Mouse (Mus musculus): Measurements from ENCODE around the gene Tbc1d22a. TPM values are rescaled to one million over a fixed set of nuclear protein-coding genes. Genes with fewer than 3 reads are reported as not detected.
"Not testable (repeated sequence)": the region's sequence is repeated elsewhere in the genome, so short reads cannot be mapped to it uniquely, and the experiment has no call there.

Gene Tbc1d22a
- total RNA-seq, 1 experiment from 2014 or later = 28.3 TPM

DNA sequence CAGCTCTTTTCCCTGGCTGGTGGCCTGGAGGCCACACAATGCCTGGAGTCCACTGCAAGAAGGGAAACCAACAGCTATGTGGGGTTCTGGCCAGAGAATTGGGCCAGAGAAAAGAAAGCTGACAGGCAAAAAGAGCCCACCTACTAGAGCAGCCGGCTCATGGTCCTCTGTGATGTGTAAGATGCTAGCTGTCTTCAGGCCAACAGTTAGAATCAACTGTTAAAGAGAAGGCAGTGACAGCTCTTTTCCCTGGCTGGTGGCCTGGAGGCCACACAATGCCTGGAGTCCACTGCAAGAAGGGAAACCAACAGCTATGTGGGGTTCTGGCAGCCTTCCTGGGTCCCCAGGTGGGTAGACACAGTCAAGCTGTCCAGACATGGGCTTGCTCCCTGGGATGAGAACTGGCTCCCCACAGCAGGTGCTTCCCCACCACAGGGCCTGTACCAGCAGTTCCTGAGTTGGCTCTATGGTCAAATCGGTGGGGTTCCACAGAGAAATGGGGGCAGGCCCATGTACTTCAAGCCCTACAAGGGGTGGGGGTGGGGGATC, 36.5 kb upstream of the Tbc1d22a start:
- ATAC-seq (replicated peaks; ENCODE audit: insufficient number of reproducible peaks, low FRiP score, low TSS enrichment, poor library complexity, severe bottlenecking) = not testable (repeated sequence)

DNA sequence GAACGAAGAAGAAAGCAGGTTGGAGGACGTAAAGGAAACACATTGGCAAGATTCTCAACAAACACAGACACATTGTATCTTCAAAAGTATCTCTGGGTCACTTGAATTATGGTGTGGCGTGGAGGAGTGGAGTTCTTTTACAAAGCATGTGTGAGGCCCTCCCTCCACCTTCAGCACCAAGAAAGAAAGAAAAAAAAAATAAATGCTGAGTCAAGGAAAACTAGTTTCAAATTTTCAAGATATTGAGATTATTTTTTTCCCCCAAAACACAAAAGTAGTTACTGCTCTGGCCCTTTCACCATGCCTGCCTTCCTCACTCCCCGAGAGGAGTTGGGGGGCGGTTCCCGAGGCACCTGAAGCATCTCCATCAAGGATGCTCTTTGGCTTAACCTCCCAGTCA, 35.7 kb upstream of the Tbc1d22a start:
- ATAC-seq (replicated peaks; ENCODE audit: insufficient number of reproducible peaks, low FRiP score, low TSS enrichment, poor library complexity, severe bottlenecking) = no peak

DNA sequence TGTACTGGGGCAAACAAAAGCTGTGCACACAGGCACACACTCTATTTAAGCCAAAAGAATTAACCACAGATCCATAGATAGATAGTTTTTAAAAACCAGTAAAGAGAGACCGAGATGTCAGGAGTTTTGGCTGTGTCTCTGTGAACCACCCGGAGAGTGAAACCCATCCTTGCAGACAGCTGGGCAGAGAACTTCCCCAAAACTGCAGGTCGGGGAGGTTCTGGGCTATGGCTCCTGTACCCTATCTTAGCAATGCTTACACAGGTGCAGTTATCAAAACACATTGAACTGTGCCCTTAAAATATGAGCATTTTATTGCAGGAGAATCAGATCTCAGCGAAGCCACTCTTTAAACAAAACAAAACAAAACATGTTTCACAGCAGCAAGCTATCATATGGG, 33.8 kb upstream of the Tbc1d22a start:
- no peak for ATAC-seq (replicated peaks; ENCODE audit: insufficient number of reproducible peaks, low FRiP score, low TSS enrichment, poor library complexity, severe bottlenecking)

DNA sequence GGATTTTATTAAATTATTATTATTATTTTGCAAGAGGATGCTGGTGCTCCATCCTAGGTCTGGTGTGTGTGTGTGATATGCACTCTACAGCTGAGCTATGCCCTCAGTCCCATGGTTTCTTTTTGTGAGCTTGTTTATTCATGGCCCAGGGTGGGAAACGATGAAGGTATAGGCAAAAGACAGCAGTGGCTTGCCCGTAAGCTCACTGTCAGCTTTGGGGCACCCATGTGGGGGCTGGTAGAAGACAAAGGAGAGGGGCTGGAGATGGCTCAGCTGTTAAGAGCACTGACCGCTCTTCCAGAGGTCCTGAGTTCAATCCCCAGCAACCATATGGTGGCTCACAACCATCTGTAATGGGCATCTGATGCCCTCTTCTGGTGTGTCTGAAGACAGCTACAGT, 32.9 kb upstream of the Tbc1d22a start:
- ATAC-seq (replicated peaks; ENCODE audit: insufficient number of reproducible peaks, low FRiP score, low TSS enrichment, poor library complexity, severe bottlenecking) = not testable (repeated sequence)

DNA sequence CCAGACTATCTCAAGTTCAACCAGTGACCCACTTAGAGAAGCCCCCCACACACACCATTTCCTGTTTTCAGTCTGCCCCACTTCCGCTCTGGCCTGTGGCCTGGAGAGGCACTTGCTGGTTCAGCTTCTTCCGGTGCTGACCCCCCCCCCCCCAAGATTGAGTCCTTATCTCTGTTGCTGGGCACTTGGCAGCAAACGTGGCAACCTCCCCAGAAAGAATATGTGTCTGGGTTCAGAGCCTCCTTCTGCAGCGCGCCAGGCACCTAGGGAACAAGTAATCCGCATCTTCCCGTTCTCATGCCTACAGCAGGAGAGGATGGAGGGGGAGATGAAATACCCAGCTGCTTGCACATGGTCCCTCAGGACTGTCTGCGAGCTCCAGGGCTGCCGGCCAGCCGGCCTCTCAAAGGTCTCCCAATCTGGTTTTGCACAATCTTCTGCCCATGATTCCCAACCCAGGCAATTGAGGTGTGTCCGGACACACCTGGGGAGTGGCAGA, 32.3 kb upstream of the Tbc1d22a start:
- ATAC-seq (replicated peaks; ENCODE audit: insufficient number of reproducible peaks, low FRiP score, low TSS enrichment, poor library complexity, severe bottlenecking) = no peak

DNA sequence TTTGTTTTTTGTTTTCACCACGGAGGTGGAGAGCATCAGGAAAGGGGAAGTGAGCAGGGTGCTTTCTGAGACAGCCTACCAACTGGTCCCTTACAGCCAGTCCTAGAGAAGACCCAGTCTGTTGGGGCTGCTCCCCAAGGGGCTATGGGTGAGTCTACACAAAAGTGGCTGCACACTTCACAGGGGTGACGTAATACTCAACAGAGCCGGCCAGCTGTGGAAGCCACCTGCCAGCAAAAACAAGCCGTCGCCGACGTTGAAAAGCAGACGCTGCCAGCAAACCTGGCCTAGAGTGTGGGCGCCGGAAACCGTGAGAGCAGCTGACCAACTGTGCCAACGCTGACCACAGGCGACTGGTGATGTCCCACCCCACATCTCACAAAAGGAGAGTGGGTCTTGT, 31.6 kb upstream of the Tbc1d22a start:
- peak; percentile 68 for ATAC-seq (replicated peaks; ENCODE audit: insufficient number of reproducible peaks, low FRiP score, low TSS enrichment, poor library complexity, severe bottlenecking)

DNA sequence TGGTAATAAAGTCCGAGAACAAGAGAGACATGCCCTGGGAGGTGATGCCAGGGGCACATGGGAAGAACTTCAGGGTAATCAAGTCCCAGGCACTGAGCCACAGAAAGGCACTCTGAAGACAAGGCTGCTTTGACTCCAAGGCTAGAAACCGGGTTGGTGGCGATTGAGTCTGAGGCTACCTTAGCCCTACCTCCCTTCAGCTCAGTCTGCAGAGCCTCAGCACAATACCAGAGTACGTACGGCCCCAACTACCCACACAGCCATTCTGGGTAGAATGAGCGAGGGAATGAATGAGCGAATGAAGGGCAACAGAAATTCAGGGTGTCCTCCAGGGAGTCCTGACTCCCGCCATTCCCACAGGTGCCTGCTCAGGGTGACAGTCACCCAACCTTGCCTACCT, 30.8 kb upstream of the Tbc1d22a start:
- ATAC-seq (replicated peaks; ENCODE audit: insufficient number of reproducible peaks, low FRiP score, low TSS enrichment, poor library complexity, severe bottlenecking) = no peak

DNA sequence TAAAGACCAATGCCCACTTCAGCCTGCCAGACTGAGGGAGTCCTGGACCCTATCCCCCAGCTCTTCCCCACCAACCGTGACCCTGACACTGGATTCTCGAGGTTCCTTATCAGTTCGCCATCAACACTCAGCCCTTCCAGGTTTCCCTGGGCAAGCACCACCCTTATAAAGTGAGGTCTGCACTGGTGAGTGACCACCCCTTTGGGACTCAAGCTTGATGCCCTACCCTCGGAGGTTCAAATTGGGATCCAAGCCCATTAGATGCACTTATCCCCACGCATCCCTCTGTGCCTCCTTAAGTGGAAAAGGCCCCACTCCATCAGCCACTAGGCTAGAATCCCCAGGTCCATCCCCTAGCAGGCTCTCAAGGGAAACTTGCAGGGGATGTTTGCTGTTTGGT, 30.2 kb upstream of the Tbc1d22a start:
- ATAC-seq (replicated peaks; ENCODE audit: insufficient number of reproducible peaks, low FRiP score, low TSS enrichment, poor library complexity, severe bottlenecking) = no peak

DNA sequence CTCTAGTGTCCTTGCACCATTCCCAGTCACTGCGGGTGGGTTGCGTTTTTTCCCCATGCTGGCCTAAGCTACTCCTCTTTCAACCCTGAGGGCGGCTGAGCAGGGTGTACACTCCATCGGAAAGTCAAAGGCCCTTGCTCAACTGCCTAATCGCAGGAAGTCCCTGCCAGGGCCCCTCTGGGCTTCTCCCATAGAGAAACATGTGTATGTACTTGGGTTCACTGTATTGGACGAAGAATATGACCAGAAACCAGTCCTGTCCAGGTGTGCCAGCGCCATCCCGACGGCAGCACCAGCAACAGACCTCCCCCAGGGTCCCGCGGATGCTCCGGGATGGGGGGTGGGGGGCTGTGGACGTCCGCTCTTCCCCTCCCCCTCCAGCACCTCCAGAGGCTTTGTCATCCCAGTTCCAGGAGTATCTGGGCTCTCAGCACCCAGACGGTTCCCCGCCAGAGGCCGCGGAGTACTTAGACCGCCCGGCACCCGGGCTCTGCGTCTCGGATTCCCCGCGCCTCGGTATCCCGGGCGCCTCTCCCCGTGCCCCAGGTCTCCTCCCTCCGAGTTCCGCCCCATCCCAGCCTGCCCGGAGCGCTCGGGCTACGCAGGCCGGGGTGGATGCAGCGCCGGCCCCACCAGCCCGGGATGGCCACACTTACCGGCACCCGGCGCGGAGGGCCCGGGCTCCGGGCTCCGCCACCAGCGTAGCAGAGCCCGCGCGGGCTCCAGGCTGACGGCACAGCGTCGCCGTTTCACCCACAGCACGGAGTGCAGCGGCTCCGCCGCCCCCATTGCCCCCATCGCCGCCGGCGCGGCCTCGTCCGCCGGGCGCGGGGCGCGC, 29.2 kb upstream of the Tbc1d22a start:
- ATAC-seq (replicated peaks; ENCODE audit: insufficient number of reproducible peaks, low FRiP score, low TSS enrichment, poor library complexity, severe bottlenecking) = 0 out of 2 replicates have a peak, but pooled peaks have one; percentile 11

DNA sequence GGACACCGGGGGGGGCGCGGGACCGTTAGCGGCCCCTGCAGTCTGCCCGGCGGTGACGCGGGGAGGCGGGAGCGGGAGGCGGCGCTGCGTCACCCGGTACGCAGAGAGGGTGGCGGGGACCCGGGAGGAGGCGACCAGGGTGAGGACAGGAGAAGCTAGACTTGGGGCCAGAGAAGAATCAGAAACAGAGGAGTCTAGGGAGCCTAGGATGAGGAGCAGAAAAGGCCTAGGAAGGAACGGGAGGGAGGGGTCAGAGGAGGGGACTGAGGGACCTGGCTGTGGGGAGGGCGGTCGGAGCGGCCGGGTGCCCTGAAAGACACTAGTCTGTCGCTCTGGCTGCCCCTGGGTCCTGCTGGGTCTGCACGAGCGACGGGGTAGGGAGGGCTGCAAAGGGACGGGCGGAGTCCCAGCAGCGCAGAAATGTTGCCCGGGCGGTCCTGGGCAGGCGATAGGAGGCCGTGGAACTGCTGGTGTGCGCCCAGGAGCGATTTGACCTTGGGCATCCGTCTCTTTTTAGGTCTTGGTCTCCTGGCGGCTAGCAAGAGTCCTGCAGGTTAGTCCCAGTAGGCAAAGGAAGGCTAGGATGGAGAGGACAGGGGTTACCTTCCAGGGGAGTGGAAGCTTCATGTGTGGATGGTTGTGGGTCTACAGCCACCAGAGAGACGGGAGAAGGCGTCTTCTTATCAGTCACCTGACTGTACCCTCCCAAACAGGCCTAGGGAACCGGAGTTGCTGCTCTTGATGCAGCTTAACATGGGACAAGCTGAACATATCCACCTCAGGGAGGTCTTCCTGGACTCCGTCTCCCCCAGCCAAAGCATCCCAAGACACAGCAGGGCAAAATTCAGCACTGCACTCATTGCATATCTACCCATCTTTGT, 28.3 kb upstream of the Tbc1d22a start, which contains the start of gene Cerk:
TSS of gene Cerk (minus strand) at position 453 of the 881 bp plus-strand sequence.
- peak; percentile 46 for ATAC-seq (replicated peaks; ENCODE audit: insufficient number of reproducible peaks, low FRiP score, low TSS enrichment, poor library complexity, severe bottlenecking)

DNA sequence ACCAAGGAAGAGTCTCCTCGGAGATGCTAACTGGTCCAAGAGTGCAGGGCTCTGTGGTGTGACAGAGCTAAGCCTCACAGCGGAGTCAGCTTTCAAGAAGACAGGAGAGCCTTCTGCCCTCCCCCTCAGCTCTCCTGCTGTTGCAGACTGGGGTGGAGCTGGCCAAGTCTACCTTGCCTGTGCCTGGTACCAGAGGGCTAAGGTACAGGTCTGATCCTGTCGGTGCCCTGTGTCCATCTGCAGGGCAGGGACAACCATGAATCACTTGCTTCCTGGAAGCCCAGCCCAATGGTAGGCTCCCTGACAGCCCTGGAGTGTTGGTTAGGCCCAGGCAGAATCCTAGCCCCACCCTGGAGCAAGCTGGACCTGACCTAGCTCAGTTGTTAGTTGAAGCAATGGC, 27.6 kb upstream of the Tbc1d22a start:
- ATAC-seq (replicated peaks; ENCODE audit: insufficient number of reproducible peaks, low FRiP score, low TSS enrichment, poor library complexity, severe bottlenecking) = no peak

DNA sequence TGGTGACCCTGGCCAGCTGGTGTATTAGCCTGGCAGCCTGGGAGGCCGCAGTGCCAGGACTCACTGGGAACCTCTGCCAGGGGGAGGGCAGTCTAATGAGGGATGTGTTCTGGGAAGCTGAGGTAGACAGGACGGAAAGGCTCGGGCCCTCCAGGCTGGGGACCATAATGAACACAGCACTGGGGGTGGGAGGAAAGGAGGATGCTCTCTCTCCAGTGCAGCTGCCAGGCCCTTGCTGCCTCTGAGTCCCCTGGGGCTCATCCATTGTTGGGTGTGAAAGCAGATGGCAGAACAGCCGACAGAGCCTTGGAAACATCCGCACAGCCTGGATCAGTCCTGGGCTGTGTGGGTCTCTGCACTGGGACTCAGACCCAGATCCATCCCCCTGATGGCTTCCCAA, 26.1 kb upstream of the Tbc1d22a start:
- ATAC-seq (replicated peaks; ENCODE audit: insufficient number of reproducible peaks, low FRiP score, low TSS enrichment, poor library complexity, severe bottlenecking) = no peak

DNA sequence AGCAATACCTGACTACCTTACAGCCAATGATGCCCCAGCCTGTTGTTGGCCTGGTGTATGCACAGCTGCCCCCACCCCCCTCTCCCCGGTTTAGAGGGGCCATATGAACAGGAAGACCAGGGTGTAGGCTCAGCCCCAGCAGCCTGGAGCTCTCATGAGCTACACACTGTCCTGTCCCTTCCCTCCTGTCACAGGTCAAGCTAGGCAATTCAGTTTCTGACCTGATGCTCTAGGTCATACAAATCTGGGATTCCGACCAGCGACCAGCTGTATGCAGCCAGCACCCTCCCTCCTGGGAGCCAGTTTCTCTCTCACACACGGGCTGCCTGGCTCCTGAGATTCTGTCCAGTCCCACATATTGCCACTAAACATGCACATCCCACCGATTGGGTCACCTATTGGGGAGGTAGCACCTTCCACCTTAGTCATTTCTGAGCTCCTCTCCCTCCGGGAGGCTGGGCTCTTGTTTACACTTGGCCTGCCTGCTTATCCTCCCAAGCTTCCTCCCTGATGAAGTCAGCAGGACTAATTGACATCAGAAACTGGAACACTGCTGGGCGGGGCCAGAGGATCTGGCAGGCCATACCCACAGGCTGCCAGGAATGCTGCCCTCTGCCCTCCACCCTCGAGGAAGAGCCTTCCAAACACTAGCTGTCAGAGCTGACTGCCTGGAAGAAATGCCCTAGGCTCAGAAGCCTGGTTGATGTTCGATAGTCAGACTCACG, 25.4 kb upstream of the Tbc1d22a start:
- ATAC-seq (replicated peaks; ENCODE audit: insufficient number of reproducible peaks, low FRiP score, low TSS enrichment, poor library complexity, severe bottlenecking) = no peak

DNA sequence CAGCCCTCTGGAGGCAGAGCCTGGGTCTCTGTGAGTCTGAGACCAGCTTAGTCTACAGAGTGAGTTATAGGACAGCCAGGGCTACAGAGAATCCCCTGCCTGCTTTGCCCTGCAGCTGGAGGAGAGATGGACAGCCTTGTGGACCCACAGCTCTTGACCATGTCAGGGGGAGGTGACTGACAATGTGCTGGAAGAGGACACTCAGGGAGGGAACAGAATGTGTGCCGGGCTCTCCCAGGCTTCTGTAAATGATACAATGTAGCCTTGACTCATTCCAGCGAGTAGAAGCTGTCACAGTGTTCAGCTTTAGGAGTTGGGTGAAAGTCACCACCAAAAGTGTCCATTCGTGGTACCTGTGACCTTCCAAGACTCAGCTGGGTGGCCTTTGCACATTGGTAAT, 23.9 kb upstream of the Tbc1d22a start:
- ATAC-seq (replicated peaks; ENCODE audit: insufficient number of reproducible peaks, low FRiP score, low TSS enrichment, poor library complexity, severe bottlenecking) = no peak

DNA sequence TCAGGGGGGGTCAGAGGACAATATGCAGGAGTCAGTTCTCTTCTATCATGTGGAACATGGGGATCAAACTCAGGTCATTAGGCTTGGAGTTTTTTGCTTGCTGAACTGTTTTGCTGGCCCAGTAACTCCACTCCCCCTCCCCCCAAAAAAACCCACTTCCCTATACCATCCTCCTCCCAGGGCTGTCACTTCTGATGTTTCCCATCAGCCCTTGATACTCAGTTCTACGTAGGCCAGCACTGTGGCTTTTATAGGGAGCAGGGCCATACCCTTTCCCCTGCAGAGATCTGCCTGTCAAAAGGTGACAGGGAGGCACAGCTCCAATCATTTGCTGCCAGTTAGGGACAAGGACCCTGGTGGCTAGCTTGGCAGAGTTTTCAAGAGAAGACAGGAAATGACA, 22.8 kb upstream of the Tbc1d22a start:
- ATAC-seq (replicated peaks; ENCODE audit: insufficient number of reproducible peaks, low FRiP score, low TSS enrichment, poor library complexity, severe bottlenecking) = 0 out of 2 replicates have a peak, but pooled peaks have one; percentile 42

DNA sequence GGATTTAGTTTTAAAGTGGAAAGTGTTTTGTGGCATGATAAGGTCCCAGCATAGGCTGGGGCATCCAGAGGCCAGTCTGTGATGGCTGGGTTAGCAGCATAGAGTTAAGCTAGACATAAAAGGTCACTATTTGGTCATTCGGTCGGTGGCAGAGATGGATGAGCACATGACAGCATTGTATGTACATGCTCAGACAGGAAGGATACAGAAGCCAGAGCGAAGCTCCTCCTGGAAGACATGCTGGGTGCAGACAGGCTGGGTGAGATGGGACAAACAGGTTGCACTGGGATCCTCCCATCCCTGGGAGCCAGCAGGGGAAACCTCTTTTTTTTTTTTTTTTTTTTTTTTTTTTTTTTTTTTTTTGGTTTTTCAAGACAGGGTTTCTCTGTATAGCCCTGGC, 22.3 kb upstream of the Tbc1d22a start:
- ATAC-seq (replicated peaks; ENCODE audit: insufficient number of reproducible peaks, low FRiP score, low TSS enrichment, poor library complexity, severe bottlenecking) = no peak

DNA sequence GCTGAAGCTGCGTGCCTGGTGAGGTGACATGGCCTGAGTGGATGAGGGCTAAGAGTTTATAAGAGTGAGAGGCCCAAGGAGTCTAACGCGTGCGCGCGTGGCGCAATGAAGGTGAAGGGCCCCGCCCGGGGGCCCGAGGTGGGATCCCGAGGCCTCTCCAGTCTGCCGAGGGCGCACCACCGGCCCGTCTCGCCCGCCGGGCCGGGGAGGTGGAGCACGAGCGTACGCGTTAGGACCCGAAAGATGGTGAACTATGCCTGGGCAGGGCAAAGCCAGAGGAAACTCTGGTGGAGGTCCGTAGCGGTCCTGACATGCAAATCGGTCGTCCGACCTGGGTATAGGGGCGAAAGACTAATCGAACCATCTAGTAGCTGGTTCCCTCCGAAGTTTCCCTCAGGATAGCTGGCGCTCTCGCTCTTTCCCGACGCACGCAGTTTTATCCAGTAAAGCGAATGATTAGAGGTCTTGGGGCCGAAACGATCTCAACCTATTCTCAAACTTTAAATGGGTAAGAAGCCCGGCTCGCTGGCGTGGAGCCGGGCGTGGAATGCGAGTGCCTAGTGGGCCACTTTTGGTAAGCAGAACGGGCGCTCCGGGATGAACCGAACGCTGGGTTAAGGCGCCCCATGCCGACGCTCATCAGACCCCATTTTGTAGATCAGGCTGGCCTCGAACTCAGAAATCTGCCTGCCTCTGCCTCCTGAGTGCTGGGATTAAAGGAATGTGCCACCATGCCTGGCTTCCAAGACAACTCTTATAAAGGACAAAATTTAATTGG, 19.4 kb upstream of the Tbc1d22a start:
- peak; percentile 91 for ATAC-seq (replicated peaks; ENCODE audit: insufficient number of reproducible peaks, low FRiP score, low TSS enrichment, poor library complexity, severe bottlenecking)

DNA sequence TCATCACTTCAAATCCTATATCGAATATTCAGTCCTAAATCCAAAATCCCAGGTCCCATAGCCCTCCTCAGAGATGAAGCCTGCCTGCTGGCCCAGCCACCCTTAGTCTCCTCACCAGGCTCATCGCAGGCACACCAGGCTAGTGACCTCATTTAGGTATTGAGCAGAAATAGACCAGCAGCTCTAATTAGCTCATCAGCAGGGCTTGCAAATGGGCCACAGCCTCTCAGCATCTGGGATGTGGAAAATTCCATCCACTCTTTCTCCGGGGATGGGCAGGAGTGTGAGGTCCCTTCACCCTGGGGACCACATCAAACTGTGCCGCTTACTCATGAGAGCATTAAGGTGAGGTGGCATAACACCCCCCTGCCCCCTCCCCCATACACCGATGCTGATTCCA, 15.2 kb upstream of the Tbc1d22a start:
- ATAC-seq (replicated peaks; ENCODE audit: insufficient number of reproducible peaks, low FRiP score, low TSS enrichment, poor library complexity, severe bottlenecking) = no peak

Measured in monocyte, adult 5-6 weeks (primary cell).